Mouse (Mus musculus): ENCODE measurements at regions not wholly inside any gene's neighbourhood (a gene's known extent, or its start where the extent isn't known, plus 50 kb on each side); places are given as distances from the start of the nearest gene placed in this dataset.

DNA sequence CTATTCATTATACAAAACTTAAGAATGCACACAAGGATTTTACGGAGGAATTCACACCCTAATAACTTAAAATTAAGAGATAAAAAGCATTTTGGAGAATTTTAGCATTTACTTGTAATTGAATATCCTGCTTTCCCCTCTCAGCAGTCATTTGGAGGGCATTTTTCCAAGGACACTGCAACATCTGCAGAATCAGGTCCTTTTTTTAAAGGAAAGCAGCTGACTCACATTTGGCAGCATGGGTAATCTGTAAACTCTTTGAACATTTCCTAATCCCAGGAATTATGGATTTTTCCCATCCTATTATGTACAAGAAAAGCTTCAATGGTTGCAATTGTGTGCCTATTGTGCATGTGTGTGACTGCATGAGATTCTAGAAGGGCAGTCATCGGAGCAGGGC lies 112.0 kb downstream of the Gm19410 start:
- no peak for DNase-seq (ENCODE audit: low read depth)

DNA sequence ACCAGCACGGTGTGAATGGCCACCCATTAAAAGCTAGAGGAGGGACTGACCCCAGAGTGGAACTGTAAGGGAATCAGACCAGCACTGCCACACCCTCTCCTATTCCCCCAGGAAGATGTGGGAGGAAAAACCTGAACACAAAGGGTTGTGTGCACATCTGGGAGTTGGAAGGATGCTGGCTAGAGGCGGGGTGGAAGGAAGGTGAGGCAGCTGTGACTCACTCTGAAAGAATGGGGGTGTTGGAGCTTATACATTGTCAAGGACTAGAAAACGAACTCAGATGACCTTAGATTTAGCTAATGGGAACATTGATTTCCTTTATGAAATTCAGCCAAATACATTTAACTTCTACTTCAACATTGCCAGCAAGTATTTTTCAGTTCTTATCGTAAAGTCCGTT lies 116.2 kb downstream of the Gm19410 start:
- no peak for DNase-seq (ENCODE audit: low read depth)

- DNase-seq (ENCODE audit: low read depth): no peak
Measured at GRCm38 (mm10) chr8:35882638-35883455, 117.3 kb downstream of the Gm19410 start.

DNA sequence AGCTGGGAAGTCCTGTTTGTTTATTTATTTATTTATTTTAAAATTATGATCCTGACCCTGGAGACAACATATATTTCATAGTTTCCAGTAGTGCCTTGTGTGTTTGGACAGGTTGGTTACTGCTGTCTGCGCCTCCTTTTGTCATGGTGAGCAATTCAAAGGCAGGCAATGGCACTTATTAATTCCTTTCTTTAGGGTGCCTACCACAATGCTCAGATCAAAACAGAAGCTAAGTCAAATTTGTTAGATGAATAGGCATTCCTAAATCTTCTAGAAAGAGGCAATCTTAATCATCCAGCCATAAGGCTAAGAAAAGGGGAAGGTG lies 117.8 kb downstream of the Gm19410 start:
- DNase-seq (ENCODE audit: low read depth): no peak

DNA sequence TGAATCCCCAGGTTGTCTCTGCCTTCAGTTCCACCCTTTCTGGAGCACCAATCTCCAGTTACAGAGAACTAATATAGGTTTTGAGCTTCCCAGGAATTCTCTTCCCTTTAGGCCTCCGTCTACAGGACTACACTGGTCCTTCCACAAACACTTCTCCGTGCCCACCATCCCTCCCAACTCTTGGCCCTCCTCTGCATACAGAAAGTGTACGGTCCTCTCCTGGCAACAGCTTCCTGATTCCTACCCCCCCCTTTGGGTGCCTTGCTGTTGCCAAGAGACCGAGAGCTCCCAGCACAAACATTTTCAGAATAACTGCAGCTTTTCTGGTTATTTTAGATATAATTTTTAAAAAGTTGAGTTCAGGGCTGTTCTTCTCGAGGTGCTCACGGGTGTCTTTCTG lies 119.0 kb downstream of the Gm19410 start:
- DNase-seq (ENCODE audit: low read depth): no peak

DNA sequence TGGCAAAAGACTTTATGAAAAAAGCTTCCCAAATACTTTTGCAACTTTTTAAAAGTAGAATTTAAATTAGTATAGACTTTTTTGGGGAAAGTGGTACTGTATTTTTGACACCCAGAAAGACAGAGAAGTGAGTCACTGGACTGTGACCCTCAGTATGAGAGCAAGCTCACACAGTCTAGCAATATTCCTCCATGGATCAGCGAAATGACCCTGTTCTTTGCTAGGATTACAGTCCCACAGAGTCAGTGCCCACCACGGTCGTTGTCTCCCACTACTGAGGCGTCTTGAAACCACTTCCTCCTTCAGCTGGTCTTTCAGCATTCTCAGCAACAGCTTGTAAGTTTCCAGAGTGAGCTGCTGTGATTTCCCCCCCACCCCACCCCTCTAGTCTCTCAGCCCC lies 124.5 kb downstream of the Gm19410 start:
- no peak for DNase-seq (ENCODE audit: low read depth)

DNA sequence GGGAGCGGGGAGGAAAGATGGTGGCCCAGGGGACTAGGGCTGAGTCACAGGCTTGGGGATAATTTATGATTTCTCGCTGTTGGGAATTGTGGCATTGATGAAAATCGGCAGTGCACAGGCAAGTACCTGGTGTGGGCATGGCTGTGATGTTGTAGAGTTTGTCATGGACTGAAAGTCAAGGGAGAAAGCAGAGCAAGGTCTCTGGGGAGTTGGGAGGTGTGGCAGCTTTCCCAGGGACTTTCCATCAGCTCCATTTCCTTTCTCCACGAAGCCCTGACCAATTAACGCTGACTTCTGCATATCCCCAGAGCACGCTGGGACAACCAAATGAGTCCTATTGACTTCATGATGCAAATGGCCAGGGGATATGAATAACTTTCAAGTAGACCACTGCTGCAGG lies 126.2 kb downstream of the Gm19410 start:
- DNase-seq (ENCODE audit: low read depth): no peak

DNA sequence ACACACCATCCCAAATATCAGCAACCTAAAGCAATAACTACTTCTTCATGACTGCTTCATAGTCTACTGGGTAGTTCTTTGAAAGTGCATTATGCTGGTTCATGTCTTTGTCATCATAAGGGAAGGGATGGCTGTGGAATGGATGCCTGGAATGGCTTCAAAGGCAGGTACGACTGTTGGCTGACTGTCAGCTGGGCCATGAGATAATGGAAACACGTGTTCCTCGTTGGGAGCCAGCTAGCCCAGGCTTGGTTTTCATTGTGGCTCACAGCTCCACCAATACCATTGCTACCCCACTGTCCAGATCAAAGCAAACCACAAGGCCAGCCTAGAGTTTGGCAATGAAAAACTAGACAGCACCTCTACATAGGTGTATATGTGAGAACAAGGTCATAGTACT lies 132.9 kb downstream of the Gm19410 start:
- no peak for DNase-seq (ENCODE audit: low read depth)

GRCm38 (mm10) chr8:35901490-35901889 lies 135.9 kb downstream of the Gm19410 start:
- no peak for DNase-seq (ENCODE audit: low read depth)

DNA sequence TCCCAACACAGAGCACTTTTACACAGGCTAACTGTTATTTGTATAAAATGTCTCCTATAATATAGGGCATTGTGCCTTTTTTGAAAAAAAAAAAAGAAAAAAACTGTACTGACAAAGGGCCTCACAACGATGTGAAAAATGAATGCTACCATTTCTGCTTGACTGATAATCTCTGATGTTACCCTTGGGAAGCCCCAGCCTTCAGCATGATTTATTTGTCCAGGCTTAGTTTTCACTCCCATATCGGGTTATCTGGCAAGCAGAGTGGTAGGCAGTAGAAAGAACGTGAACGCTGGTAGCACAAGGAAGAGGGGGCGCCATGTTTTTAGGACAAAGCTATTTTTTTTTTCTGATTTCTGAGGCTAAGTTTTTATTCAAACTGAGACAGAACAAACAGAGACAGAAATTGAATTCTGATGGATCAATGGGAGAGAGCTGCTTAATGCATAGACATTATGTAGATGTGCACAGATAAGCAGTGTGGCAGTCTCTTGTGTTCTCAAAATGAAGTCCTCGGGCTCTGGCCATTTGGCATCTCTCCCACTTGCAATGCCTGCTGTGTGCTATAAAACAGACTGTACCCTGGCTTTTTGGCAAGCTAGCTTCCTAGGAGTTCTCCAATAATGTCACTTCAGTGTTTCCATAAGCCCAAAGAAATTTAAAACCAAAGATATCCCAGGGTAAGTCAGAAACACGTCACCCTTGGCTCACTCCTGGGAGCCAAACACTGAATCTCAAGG lies 139.3 kb downstream of the Gm19410 start:
- no peak for DNase-seq (ENCODE audit: low read depth)

- DNase-seq (ENCODE audit: low read depth): no peak
Measured at GRCm38 (mm10) chr8:35907998-35908397, 142.4 kb downstream of the Gm19410 start.

DNA sequence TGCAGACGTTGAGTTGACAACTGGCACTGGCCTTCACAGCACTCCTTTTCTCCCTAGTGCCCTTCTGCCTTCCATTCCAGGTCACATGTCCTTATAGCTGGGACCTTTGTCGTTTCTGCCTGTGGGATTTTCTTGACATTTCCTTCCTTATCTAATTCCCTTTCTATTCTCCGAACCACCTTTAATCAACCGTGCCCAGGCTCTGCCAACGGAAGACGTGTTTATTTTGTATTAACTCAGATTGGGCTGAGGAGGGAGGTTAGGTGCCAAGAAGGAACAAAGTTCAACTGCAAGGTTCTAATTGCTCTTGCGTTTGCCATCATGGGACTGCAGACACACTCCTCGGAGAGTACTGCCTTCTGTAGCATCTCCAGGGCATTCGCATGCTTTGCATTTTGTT lies 146.7 kb downstream of the Gm19410 start:
- DNase-seq (ENCODE audit: low read depth): no peak

- DNase-seq (ENCODE audit: low read depth): peak; percentile 46
Measured at GRCm38 (mm10) chr8:35915878-35916518, 150.4 kb downstream of the Gm19410 start.

DNA sequence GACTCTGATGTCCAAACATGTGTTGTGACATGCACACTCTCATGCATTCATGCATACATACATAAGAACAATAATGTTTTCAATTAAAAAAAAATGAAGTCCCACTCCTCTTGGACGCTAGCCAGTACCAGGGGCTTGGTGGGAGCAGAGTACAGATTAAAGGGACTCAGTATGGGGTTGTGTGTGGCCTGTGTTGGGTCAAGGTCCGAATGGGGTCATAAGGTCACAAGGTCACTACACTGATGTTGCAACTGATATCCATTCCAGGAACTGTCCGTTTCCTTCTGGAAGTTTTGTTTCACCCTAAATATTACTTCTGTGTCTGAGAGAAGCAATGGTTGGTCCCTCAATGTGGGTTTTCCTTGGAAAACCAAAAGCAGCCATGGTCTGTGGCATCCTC lies 152.0 kb downstream of the Gm19410 start:
- no peak for DNase-seq (ENCODE audit: low read depth)

DNA sequence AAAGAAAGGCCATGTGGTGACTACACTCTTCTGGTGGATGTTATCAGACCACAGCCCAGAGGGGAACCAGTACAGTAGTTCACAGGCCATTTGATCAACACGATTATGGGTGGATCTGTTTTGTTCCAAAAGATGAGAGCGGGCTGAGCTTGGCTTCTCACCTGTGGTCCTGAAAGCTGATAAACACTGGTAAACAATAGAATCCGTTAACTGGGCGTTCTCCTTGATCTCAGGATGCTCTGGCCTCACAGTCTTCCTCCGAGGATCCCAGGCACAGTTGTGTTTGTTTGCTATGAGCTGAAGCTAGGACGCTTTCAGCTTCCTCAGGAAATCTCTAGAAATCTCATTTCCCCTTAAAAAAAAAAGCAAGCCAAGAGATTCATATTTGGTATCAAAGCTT lies 153.9 kb downstream of the Gm19410 start:
- no peak for DNase-seq (ENCODE audit: low read depth)

DNA sequence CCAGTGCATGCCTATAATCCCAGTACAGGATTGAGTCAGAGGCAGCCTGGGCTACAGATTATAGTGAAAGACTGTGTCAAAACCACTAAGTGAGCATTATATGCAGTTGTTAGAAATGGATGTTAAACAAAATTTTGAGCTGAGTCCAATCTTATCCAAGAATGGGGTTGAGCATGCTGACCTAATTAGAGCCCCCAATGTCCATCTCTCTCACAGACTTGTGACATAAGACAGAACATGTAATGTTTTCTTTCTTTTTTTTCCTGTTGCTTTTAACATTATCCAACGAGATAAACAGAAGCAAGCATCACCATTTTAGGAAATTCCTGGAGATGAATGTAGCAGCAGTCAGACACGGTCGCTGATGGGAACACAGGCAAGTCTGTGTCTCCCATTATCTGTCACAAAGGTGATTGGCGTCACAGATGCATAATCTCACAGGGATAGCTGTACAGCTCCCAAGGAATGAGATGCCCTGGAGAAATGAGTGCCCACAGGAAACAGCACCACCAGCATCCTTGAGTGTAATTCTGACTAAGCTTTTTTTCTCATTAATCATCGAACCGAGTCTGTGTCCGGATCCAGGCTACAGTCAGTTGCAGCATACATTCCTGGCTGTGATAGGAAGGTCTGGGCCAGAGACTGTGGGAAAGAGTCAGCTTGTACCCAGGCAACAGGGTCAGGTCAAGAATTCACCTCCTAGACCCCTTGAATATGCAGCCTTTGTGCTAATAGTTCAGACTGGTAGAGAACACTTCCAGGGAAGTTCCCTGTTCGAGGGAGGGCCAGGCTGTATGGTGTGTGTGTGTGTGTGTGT lies 154.5 kb downstream of the Gm19410 start:
- DNase-seq (ENCODE audit: low read depth): peak; percentile 84

- no peak for DNase-seq (ENCODE audit: low read depth)
Measured at GRCm38 (mm10) chr8:35924026-35924425, 158.4 kb downstream of the Gm19410 start.

DNA sequence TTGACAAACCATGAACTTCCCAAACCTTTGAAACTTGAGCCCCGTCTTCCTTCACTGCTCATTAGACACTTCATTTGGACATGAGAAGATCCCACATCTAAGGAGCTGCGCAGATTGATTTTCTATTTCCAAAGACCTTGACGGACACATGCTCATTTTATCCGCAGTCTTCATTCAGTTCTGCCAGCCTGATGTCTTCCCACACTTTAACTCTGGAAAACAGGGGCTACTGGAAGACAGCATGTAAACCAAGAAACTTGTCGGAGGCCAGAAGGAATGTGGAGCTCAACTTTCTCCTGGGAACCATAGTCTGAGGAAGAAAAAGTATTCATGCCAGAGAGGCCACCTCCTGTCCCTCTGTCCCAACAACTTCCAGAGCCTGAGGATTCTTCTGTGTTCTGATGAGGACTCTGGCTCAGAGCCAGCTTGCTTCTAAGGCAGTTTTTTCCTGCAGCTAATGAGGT lies 161.8 kb downstream of the Gm19410 start:
- DNase-seq (ENCODE audit: low read depth): no peak

GRCm38 (mm10) chr8:35930291-35930690 lies 164.7 kb downstream of the Gm19410 start:
- no peak for DNase-seq (ENCODE audit: low read depth)

DNA sequence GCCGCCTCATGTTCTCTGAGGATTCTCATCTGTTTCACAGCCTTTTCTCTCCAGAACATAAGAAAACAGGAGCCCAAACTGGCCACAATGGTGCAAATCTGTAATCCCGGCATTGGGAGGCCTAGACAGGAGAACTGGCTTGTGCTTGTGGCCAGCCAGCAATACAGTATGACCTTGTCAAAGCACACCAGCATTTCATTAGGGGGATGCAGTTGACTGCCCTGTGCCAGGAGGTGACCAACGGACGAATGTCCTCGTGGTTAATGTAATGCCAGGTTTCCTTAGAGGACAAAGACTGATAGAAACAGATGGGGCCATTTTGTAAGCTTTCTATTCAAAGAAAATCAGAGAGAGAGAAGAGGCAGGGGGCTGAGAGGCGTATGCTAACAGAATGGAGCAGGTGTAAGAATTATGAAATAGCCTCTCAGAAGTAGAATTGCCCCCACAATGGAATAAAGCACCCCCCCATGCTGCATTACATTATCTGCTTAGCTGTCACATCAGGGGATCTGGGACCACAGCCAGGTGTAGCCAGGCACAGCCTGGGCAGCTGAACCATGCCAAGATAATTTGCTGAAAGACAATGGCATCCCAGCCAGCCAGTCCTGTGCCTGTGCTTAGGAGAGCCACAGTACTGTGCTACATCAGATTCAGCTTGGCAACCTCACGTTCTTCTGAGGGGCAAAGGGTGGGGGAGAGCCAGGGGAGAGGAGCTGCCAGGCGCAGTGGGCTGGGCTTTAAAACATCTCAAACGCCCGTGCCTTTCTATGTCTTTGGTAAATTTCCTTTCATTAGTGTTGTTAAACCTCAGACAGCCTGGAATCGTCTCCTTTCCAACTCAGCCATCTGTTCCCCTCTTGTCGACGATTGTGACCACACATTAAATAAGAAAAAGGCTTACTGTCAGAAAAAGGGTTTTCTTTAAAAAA lies 167.9 kb downstream of the Gm19410 start:
- no peak for DNase-seq (ENCODE audit: low read depth)

DNA sequence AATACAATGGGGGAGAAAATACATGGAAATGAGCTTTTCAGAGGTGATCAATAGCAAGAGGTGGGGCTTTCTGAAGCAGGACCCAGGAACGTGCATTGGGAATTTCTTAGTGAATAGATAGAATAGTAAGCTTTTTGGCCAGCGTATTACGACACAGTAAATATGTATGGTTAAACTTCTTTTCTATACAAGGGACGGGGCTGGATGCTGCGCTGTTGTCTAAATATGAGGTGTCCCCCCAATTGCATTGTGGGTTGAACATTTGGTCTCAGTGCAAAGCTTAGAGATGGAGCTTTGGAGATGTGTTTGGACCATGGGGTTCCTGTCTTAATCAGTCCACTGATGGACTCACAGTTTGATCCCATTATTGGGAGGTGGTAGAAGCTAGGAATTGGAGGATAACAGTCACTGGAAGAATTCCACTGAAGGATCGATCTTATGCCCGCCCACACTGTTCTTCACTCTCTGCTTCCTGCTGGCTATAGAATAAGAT lies 168.6 kb downstream of the Gm19410 start:
- DNase-seq (ENCODE audit: low read depth): no peak
